Mouse (Mus musculus) activated CD4-positive, CD25-positive, alpha-beta regulatory T cell, adult 9 weeks (primary cell): ENCODE results near the gene Adcy10. TPM values are rescaled to one million over a fixed set of nuclear protein-coding genes. Genes with fewer than 3 reads are reported as not detected.

ENCODE experiments used
- polyA plus RNA-seq: library from polyadenylated mRNA; unstranded; fragments of 100-300 nt; shearing (Covaris generic); gene quantifications from one replicate; pipeline ENCODE4 v1.2.1, GENCODE M21; 2017

Gene Adcy10
- polyA plus RNA-seq: not detected

GRCm38 (mm10) chr1:165484688-165485233 lies at the start of gene Adcy10:
Gene Adcy10, plus strand, starts transcription at chr1:165485183.

GRCm38 (mm10) chr1:165460360-165460800 lies 24.6 kb upstream of the Adcy10 start, which contains the start of the genes Dcaf6 and Mpc2:
Gene Dcaf6, minus strand, starts transcription at chr1:165460475.
Gene Mpc2, plus strand, starts transcription at chr1:165460637.

Other genes with a start within 250 kb of the Adcy10 start
- 95.7 TPM for gene Tiprl, start 248.2 kb upstream of the Adcy10 start, polyA plus RNA-seq
- gene Gpr161, start 189.4 kb upstream of the Adcy10 start, polyA plus RNA-seq: 0.20 TPM
- 6.2 TPM for gene Dcaf6, start 24.7 kb upstream of the Adcy10 start, polyA plus RNA-seq
- 155 TPM for gene Mpc2, start 24.5 kb upstream of the Adcy10 start, polyA plus RNA-seq
- gene Mpzl1, start 149.4 kb downstream of the Adcy10 start, polyA plus RNA-seq: 0.40 TPM
- 284 TPM for gene Rcsd1, start 224.6 kb downstream of the Adcy10 start, polyA plus RNA-seq